Mouse (Mus musculus) central nervous system, embryonic 11.5 days (tissue): ENCODE results near the gene Gm3696. TPM values are rescaled to one million over a fixed set of nuclear protein-coding genes. Genes with fewer than 3 reads are reported as not detected.

Experiments
- polyA plus RNA-seq: library from polyadenylated mRNA; depleted of rRNA; stranded (reverse); fragments of >200 nt; gene quantifications from 2 replicates; pipeline ENCODE4 v1.2.3, GENCODE M21; 2012; rRNA removed

The Gm3696 gene
- 2.4 and 7.7 TPM in 2 replicates for polyA plus RNA-seq

GRCm38 (mm10) chr14:7100521-7100920 is at the start of gene Gm3696:
Gene Gm3696, minus strand, starts transcription at chr14:7100621.

GRCm38 (mm10) chr14:7125312-7125711 is 24.9 kb upstream of the Gm3696 start, which contains the start of gene Gm6676:
Gene Gm6676, minus strand, starts transcription at chr14:7125412.

GRCm38 (mm10) chr14:7044870-7045269 is 55.6 kb downstream of the Gm3696 start, which contains the start of gene Gm3685:
Gene Gm3685, minus strand, starts transcription at chr14:7044970.

Other genes with a start within 250 kb of the Gm3696 start
- gene Gm3667, start 210.7 kb downstream of the Gm3696 start, polyA plus RNA-seq = 1.7 and 3.6 TPM in 2 replicates
- gene Gm6356, start 126.8 kb downstream of the Gm3696 start, polyA plus RNA-seq = not detected in 2 replicates
- 2.4 and 4.5 TPM in 2 replicates for gene Gm10406, start 73.2 kb downstream of the Gm3696 start, polyA plus RNA-seq
- 0.11 and 0.20 TPM in 2 replicates for gene Gm3685, start 55.7 kb downstream of the Gm3696 start, polyA plus RNA-seq
- gene Gm6676, start 24.8 kb upstream of the Gm3696 start, polyA plus RNA-seq = 0.05 TPM in 1 of 2 replicates, not detected in the other
- gene Gm3512, start 73.9 kb upstream of the Gm3696 start, polyA plus RNA-seq = 1.5 and 5.7 TPM in 2 replicates
- 0.05 TPM in 1 of 2 replicates, not detected in the other for gene Gm16434, start 93.9 kb upstream of the Gm3696 start, polyA plus RNA-seq
- gene Gm3727, start 164.1 kb upstream of the Gm3696 start, polyA plus RNA-seq = not detected in 2 replicates
- gene Gm3739, start 214.4 kb upstream of the Gm3696 start, polyA plus RNA-seq = 1.6 and 4.3 TPM in 2 replicates
- gene Gm5797, start 231.8 kb upstream of the Gm3696 start, polyA plus RNA-seq = not detected in 2 replicates